Mouse (Mus musculus) adrenal gland (tissue): ENCODE measurements around the gene Plekhm1.
"Not testable (repeated sequence)": the region's sequence is repeated elsewhere in the genome, so short reads cannot be mapped to it uniquely, and the experiment has no call there.

Source experiments
- intact Hi-C: fragments of 180-260 bp; cut with DNase I; formaldehyde crosslinking; loops from one replicate; pipeline ENCODE4 v1.15.1; 2025
- long read RNA-seq, 2 experiments: library from polyadenylated mRNA; unstranded; transcript quantifications; one replicate each; pipeline ENCODE4 v2.0.0; 2020; ENCODE audit warnings: borderline replicate concordance in 1 of 2; ENCODE audit not compliant: insufficient replicate concordance in 1 of 2

Plekhm1 gene
- long read RNA-seq, experiment 1, partial matches to known transcripts: 0 of 1 reads
- long read RNA-seq, experiment 1, other reads (novel, unspliced or antisense): 1 of 1 reads
- long read RNA-seq, experiment 2: 0 reads

DNA sequence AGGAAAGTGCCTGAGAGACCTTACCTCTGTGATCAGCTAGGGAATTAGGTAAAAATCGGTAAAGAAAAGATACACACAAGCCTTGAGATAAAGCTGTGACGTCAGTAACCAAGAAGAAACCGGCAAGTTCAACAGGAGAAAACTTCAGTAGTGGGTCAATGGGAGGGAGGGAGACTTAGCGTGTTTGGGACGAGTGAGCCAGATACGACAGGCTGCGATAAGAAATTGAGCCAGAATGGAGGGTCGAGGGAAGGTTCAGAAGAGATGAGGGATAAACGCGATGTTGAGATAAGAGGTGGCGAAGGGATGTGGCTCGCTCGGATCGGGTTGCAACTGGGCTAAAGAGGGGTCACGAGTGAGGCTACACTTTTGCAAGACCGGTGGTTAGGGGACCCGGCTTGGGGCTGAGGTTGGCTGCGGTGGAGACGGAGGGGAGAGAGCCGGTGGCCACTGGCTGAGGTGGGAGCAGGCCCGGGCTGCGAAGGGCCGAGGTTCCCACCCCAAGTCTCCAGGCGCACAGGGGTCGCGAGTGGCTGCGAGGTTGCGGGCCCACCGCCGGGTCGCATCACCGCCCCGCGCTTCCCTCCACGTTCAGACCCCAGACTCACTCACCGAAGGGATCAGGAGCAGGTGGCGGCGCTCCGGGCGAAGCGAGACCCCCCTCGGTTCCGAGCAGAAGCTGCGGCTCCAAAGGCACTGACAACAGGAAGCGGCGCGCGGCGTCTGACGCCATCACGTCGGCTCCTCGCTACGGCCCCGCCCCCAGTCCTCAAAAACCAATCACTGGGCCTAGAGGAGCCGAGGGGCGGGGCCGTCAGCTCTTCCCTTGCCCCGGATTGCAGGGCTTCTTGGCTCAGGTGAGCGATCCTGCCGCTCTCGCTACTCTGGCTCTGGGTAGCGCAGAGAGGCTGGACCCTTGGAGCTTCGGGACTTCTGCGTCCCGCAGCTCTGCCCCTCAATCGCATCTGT lies at the start of gene Plekhm1:
TSS of gene Plekhm1 (minus strand) at position 707 of the 969 bp plus-strand sequence.
- intact Hi-C loops: no loop called here

DNA sequence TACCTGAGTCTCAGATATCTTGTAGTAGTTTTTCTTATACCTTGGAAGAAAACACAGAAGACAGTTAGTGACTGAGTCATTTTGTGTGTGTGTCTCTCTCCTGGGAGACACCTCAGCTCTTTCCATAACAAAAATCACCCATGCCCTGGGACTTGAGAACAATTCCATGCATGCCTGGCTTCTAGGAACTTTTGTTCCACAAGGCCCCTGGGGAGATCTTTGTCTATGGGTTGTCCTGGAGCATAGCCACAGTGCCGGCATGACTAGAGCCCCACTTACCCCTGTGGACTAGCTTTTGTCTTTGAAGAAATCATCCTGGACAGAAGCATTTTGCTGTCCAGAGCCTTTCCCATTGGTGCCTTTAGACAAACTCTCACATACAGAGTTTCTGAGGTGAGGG lies 38.6 kb upstream of the Plekhm1 start:
- intact Hi-C loops: not testable (repeated sequence)

DNA sequence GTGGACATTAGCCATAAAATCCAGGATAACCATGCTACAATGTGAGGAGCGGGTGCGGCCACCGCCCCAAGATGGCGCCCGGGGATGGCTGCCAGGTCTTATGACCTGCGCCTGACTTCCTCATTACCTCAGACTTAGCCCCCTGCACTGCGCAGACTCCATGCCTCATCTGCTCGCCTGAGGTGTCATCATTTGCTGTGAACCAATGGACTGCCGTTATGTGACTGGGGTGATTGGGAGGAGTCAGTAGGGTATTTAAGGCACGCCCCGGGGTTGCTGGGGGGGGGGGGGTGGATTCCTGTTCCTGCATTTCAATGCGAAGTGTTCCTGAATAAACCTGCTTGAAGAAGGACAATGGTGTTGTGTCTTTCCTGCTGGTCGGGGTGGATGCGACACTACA lies 37.2 kb upstream of the Plekhm1 start:
- intact Hi-C loops: not testable (repeated sequence)

- intact Hi-C loops: no loop called here
These were observed 31.2 kb upstream of the Plekhm1 start for GRCm38 (mm10) chr11:103443678-103444077.

- intact Hi-C loops: no loop called here
These were observed 23.8 kb upstream of the Plekhm1 start for GRCm38 (mm10) chr11:103436282-103436681.

- intact Hi-C loops: no loop called here
These were observed 12.5 kb upstream of the Plekhm1 start for GRCm38 (mm10) chr11:103425031-103425430.

DNA sequence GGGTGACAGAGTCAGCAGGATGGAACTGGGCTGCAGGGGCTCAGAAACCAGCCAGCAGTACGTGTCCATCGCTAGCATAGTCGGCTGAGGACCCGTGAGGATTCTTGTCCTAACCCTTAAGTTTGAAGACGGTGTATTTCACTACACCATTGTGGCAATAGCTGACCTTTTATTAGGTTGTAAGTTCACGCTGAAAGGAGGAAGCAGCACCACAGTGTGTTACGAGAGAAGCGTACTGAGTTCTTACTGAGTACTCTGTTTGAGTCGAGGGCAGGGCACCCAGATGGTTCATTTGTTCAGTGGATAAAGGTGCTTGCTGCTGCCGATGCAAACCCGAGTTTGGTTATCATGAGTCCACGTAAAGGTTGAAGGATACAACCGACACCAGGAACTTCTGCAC lies 7.2 kb upstream of the Plekhm1 start:
- intact Hi-C loops: no loop called here

DNA sequence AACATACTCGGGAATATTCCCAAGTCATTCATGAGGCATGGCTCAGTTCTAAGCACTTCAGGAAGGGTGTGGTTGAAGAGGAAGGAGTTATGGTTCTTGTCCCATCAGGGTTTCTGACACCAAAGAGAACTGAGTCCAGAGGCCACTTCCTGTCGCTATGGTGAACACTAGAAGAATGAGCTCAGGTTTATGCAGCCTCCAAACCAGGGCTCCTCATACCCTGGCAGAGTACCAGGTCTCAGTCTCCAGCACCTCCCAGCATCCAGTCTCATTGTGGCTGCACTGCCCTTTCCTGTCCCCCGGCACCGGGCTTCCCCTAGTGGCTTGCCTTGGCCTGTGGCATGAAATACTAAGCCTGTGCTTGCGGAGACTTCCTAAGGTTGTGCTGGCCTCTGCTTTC lies 6.7 kb upstream of the Plekhm1 start:
- intact Hi-C loops: no loop called here

- intact Hi-C loops: no loop called here
These were observed 1.0 kb upstream of the Plekhm1 start for GRCm38 (mm10) chr11:103413516-103413915.

- intact Hi-C loops: no loop called here
These were observed 500 bp upstream of the Plekhm1 start for GRCm38 (mm10) chr11:103412950-103413423.

- intact Hi-C loops: no loop called here
These were observed 1.2 kb downstream of the Plekhm1 start for GRCm38 (mm10) chr11:103411301-103411700.

GRCm38 (mm10) chr11:103408880-103409279 lies 3.6 kb downstream of the Plekhm1 start:
- intact Hi-C loops: no loop called here

GRCm38 (mm10) chr11:103407136-103407535 lies 5.4 kb downstream of the Plekhm1 start:
- intact Hi-C loops: not testable (repeated sequence)

- intact Hi-C loops: no loop called here
These were observed 5.9 kb downstream of the Plekhm1 start for GRCm38 (mm10) chr11:103406551-103406950.

- intact Hi-C loops: no loop called here
These were observed 6.7 kb downstream of the Plekhm1 start for GRCm38 (mm10) chr11:103405814-103406213.

DNA sequence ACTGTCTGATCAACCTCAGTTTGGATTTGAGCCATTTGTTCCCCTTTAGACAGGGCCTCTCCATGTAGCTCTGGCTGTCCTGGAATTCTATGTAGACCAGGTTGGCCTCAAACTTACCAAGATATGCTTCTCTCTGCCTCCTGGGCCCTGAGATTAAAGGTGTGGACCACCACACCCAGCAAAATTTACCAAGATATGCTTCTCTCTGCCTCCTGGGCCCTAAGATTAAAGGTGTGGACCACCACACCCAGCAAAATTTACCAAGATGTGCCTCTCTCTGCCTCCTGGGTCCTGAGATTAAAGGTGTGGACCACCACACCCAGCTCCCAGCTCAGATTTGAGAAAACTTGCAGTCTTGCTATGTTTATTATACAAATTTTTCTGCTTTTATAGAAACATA lies 7.9 kb downstream of the Plekhm1 start:
- intact Hi-C loops: no loop called here

GRCm38 (mm10) chr11:103403776-103404175 lies 8.7 kb downstream of the Plekhm1 start:
- intact Hi-C loops: no loop called here

DNA sequence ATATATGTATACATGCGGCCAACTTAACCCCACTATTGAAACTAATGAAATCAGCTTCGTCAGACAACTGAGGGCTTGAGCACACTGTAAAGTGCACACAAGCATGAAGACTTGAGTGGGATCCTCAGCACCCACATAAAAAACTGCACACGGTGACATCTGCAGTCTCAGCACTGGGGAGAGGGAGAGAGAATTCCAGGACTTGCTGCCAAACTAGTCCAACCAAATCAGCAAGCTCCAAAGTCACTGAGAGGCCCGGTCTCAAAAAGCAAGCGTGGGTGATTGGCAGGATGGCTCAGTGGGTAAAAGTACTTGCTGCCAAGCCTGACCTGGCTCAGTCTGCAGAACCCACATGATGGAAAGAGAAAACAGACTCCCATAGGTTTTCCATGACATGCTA lies 9.7 kb downstream of the Plekhm1 start:
- intact Hi-C loops: no loop called here

DNA sequence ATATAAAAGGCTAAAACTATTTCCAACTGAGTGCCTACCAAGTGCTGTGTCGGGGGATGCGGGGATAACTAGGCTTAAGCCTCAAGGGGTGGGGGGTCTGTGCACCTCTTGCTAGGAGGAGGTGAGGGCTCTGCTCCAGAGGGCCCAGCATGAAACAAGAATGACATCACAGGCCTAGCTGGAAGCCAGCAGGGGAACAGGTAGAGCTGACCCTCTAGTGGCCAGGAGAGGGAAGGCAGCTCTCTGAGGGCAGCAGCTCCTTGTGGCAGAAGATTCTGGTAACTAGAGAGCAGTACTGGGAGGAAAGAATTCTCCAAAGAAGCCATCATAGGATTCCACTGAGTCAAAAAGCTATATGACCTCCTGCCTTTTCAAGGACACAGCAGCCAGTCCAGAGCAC lies 10.3 kb downstream of the Plekhm1 start:
- intact Hi-C loops: no loop called here

- intact Hi-C loops: loop anchor here (5.0 kb wide), 1 partner anchor 38 kb away; the partner anchor contains the start of gene Arhgap27
These were observed 12.5 kb downstream of the Plekhm1 start for GRCm38 (mm10) chr11:103399986-103400385.

DNA sequence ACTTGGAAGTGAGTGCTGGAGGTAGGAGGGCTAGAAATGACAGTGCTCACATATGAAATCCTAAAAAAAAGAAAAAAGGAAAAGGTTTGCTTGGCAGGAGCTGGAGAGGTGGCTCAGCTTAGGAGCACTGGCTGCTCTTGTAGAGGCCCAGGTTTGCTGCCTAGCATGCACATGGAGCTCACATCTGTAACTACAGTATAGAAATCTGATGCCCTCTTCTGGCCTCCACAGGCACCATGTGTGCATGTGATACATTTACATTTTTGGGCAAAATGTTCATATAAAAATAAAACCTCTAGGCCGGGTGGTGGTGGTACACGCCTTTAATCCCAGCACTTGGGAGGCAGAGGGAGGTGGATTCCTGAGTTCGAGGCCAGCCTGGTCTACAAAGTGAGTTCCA lies 13.4 kb downstream of the Plekhm1 start:
- intact Hi-C loops: loop anchor here (5.0 kb wide), 1 partner anchor 37 kb away; the partner anchor contains the start of gene Arhgap27

DNA sequence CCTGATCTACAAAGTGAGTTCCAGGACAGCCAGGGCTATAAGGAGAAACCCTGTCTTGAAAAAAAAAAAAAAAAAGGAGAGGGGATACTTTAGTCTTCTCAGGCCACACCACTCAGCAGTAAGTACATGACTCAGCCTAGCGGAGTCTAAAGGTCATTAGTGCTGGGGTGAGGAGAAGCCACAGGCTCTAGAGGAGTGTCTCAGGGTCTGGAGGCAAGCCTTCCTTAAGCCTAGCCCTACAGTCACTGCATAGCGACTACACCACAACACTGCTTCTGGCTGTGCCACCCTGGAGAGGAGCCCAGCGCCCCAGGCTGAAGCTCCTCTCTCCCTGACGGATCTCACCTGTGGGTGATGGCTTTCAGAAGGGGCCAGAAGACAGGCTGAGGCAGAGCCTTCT lies 15.8 kb downstream of the Plekhm1 start:
- intact Hi-C loops: loop anchor here (5.0 kb wide), 1 partner anchor 34 kb away; the partner anchor contains the start of gene Arhgap27
